Mouse (Mus musculus): ENCODE data around the gene Ino80d. TPM values are rescaled to one million over a fixed set of nuclear protein-coding genes. Genes with fewer than 3 reads are reported as not detected.

The Ino80d gene
- polyA plus RNA-seq, 1 experiment: 2.1 TPM

DNA sequence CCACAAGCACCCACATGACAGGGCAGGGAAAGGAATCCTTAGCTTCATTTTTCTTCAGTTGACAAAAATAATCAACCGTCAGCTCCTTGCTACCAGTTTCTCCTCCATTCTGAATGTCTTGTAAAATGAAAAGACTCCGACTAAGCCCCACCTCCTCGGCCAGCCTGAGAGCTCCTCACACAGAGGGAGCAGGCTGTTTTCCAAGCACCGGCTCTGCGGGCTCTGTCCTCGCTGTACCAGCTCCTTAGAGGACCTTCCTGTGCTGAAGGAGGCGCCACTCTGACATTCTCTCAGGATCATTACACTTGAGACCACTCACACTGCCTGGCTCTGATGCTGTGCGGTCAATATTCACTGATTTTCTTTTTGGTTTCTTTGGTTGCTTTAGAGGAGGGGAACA lies 14.3 kb downstream of the Ino80d start:
- Histone ChIP-seq H3K36me3 (ENCODE audit: control insufficient read depth, insufficient read depth) (peaks cover 53% of the 10 kb centered on the region), H3K27me3 (ENCODE audit: control insufficient read depth, insufficient read depth, insufficient read length) (no peaks in the 10 kb centered on the region)
- TF ChIP-seq MYOD1 (IDR thresholded peaks at IDR 0.05; ENCODE audit: control insufficient read depth, insufficient read length, low read depth): no peak
- no peak for TF ChIP-seq CTCF (IDR thresholded peaks at IDR 0.05; ENCODE audit: control insufficient read depth, insufficient read depth, insufficient read length)
- TF ChIP-seq FOSL1 (IDR thresholded peaks at IDR 0.05; ENCODE audit: insufficient read depth, low read length, poor library complexity, severe bottlenecking): no peak
- TF ChIP-seq MYOG (IDR thresholded peaks at IDR 0.05; ENCODE audit: control insufficient read depth, extremely low read depth, insufficient read length): no peak
- TF ChIP-seq CEBPB (IDR thresholded peaks at IDR 0.05; ENCODE audit: low read depth): no peak
- TF ChIP-seq MAX (IDR thresholded peaks at IDR 0.05): no peak

DNA sequence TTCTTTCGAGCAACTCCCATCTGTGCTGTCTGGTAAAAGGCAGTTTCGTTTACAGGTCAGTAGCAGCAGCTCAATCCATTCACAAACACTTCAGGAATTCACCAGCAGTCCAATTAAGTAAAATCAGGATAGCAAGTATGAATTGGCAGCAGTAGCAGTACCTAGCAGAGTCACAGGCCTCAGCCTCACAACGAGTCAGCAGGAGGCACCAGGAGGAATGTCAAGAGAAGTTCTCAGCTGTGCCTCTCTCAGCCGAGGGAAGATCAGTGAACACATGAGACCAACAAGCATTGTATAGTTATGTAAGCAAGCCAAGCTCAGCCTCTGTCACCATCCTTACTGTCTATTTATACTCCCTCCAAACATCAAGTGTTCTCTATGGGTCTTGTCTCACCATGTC lies 15.6 kb downstream of the Ino80d start:
- H3K36me3 ChIP-seq (ENCODE audit: control insufficient read depth, insufficient read depth): peaks cover 53% of the 10 kb centered on the region

More for the DNA sequence above, 14.3 kb downstream of the Ino80d start:
- Histone ChIP-seq H3K79me3 (ENCODE audit: low read depth) (peaks cover 13% of the 10 kb centered on the region), H3K79me2 (ENCODE audit: control insufficient read depth, insufficient read depth) (peaks cover 60% of the 10 kb centered on the region), H3K4me3 (ENCODE audit: insufficient read depth, poor library complexity, severe bottlenecking) (no peak overlapping the region), H3ac (ENCODE audit: control insufficient read depth, insufficient read length, low read depth) (no peak overlapping the region)

DNA sequence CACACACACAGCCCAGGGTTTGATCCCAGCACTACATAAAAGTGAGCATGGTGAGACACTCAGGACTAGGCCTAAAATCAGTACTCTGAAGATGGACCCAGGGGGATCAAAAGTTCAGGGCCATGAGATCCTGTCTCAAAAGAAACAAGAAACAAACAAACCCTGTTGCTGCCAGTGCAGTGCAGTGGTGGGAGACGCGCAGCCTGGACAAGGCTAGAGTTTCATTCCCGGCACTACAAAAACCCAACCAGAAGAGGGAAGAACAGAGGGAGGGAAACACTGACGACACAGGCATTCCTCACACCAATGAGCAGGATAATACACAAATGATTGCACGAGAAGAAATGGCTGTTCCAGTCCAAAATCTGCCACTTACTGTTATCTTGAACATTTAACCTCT lies 18.4 kb downstream of the Ino80d start:
- no peak overlapping the region for H3K4me3 ChIP-seq (ENCODE audit: insufficient read depth, poor library complexity, severe bottlenecking)
- H3K36me3 ChIP-seq (ENCODE audit: control insufficient read depth, insufficient read depth): peaks cover 49% of the 10 kb centered on the region
- H3K27me3 ChIP-seq (ENCODE audit: control insufficient read depth, insufficient read depth, insufficient read length): no peaks in the 10 kb centered on the region
- no peak overlapping the region for H3ac ChIP-seq (ENCODE audit: control insufficient read depth, insufficient read length, low read depth)
- H3K79me2 ChIP-seq (ENCODE audit: control insufficient read depth, insufficient read depth): peaks cover 57% of the 10 kb centered on the region
- peaks cover 13% of the 10 kb centered on the region for H3K79me3 ChIP-seq (ENCODE audit: low read depth)
- TF ChIP-seq CEBPB (IDR thresholded peaks at IDR 0.05; ENCODE audit: low read depth): no peak
- no peak for TF ChIP-seq MYOG (IDR thresholded peaks at IDR 0.05; ENCODE audit: control insufficient read depth, extremely low read depth, insufficient read length)
- no peak for TF ChIP-seq FOSL1 (IDR thresholded peaks at IDR 0.05; ENCODE audit: insufficient read depth, low read length, poor library complexity, severe bottlenecking)
- no peak for TF ChIP-seq MAX (IDR thresholded peaks at IDR 0.05)
- no peak for TF ChIP-seq USF1 (IDR thresholded peaks at IDR 0.05; ENCODE audit: low read depth)
- no peak for TF ChIP-seq CTCF (IDR thresholded peaks at IDR 0.05; ENCODE audit: control insufficient read depth, insufficient read depth, insufficient read length)
- TF ChIP-seq MYOD1 (IDR thresholded peaks at IDR 0.05; ENCODE audit: control insufficient read depth, insufficient read length, low read depth): no peak

More for the DNA sequence above, 15.6 kb downstream of the Ino80d start:
- Histone ChIP-seq H3K79me2 (ENCODE audit: control insufficient read depth, insufficient read depth) (peaks cover 67% of the 10 kb centered on the region), H3K4me3 (ENCODE audit: insufficient read depth, poor library complexity, severe bottlenecking) (no peak overlapping the region), H3K79me3 (ENCODE audit: low read depth) (peaks cover 14% of the 10 kb centered on the region), H3K27me3 (ENCODE audit: control insufficient read depth, insufficient read depth, insufficient read length) (no peaks in the 10 kb centered on the region), H3ac (ENCODE audit: control insufficient read depth, insufficient read length, low read depth) (no peak overlapping the region)
- no peak for TF ChIP-seq FOSL1 (IDR thresholded peaks at IDR 0.05; ENCODE audit: insufficient read depth, low read length, poor library complexity, severe bottlenecking)
- no peak for TF ChIP-seq CEBPB (IDR thresholded peaks at IDR 0.05; ENCODE audit: low read depth)
- no peak for TF ChIP-seq CTCF (IDR thresholded peaks at IDR 0.05; ENCODE audit: control insufficient read depth, insufficient read depth, insufficient read length)
- no peak for TF ChIP-seq MYOD1 (IDR thresholded peaks at IDR 0.05; ENCODE audit: control insufficient read depth, insufficient read length, low read depth)
- TF ChIP-seq USF1 (IDR thresholded peaks at IDR 0.05; ENCODE audit: low read depth): no peak
- no peak for TF ChIP-seq MAX (IDR thresholded peaks at IDR 0.05)
- no peak for TF ChIP-seq MYOG (IDR thresholded peaks at IDR 0.05; ENCODE audit: control insufficient read depth, extremely low read depth, insufficient read length)

DNA sequence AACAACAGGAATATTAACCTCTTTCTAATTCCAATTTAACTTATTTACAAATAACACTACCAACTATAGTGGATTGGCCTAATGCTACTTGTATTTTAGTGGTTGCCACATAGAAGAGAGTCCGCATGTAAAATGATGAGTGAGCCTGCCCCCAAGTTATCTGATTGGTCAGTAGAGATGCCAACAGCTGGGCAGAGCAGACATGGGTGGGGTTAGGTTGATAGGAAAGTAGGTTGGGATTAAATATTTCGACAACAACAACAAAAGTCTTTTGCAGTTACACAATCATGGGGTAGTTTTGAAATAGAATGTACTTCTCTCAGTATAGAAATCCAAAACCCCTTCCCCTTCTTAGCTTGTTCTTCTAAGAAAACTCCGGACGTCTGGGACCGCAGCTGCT lies 24.7 kb downstream of the Ino80d start:
- Histone ChIP-seq H3ac (ENCODE audit: control insufficient read depth, insufficient read length, low read depth) (no peak overlapping the region), H3K36me3 (ENCODE audit: control insufficient read depth, insufficient read depth) (peaks cover 60% of the 10 kb centered on the region), H3K27me3 (ENCODE audit: control insufficient read depth, insufficient read depth, insufficient read length) (no peaks in the 10 kb centered on the region), H3K4me3 (ENCODE audit: insufficient read depth, poor library complexity, severe bottlenecking) (no peak overlapping the region), H3K79me2 (ENCODE audit: control insufficient read depth, insufficient read depth) (peaks cover 4% of the 10 kb centered on the region), H3K79me3 (ENCODE audit: low read depth) (peaks cover under 1% of the 10 kb centered on the region)
- TF ChIP-seq USF1 (IDR thresholded peaks at IDR 0.05; ENCODE audit: low read depth) (no peak), CEBPB (IDR thresholded peaks at IDR 0.05; ENCODE audit: low read depth) (no peak), FOSL1 (IDR thresholded peaks at IDR 0.05; ENCODE audit: insufficient read depth, low read length, poor library complexity, severe bottlenecking) (no peak), CTCF (IDR thresholded peaks at IDR 0.05; ENCODE audit: control insufficient read depth, insufficient read depth, insufficient read length) (no peak), MYOG (IDR thresholded peaks at IDR 0.05; ENCODE audit: control insufficient read depth, extremely low read depth, insufficient read length) (no peak), MYOD1 (IDR thresholded peaks at IDR 0.05; ENCODE audit: control insufficient read depth, insufficient read length, low read depth) (no peak), MAX (IDR thresholded peaks at IDR 0.05) (no peak)

DNA sequence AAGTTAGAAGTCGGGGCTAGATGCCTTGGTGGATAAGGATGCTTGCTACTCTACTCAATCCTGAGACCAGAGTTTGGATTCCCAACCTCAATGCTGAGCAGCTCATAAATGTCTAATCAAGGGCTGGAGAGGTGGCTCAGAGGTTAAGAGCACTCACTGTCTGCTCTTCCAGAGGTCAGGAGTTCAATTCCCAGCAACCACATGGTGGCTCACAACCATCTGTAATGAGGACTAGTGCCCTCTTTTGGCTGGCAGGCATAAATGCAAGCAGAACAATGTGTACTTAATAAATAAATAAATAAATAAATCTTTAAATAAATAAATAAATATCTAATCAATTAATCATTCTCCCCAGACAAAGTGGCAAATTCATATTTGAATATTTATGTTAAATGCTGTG lies 25.9 kb downstream of the Ino80d start:
- Histone ChIP-seq H3ac (ENCODE audit: control insufficient read depth, insufficient read length, low read depth) (no peak overlapping the region), H3K79me2 (ENCODE audit: control insufficient read depth, insufficient read depth) (peaks cover 3% of the 10 kb centered on the region), H3K36me3 (ENCODE audit: control insufficient read depth, insufficient read depth) (peaks cover 65% of the 10 kb centered on the region), H3K27me3 (ENCODE audit: control insufficient read depth, insufficient read depth, insufficient read length) (no peaks in the 10 kb centered on the region), H3K4me3 (ENCODE audit: insufficient read depth, poor library complexity, severe bottlenecking) (no peak overlapping the region), H3K79me3 (ENCODE audit: low read depth) (peaks cover under 1% of the 10 kb centered on the region)
- TF ChIP-seq CTCF (IDR thresholded peaks at IDR 0.05; ENCODE audit: control insufficient read depth, insufficient read depth, insufficient read length) (no peak), MAX (IDR thresholded peaks at IDR 0.05) (no peak), MYOD1 (IDR thresholded peaks at IDR 0.05; ENCODE audit: control insufficient read depth, insufficient read length, low read depth) (no peak), FOSL1 (IDR thresholded peaks at IDR 0.05; ENCODE audit: insufficient read depth, low read length, poor library complexity, severe bottlenecking) (no peak), USF1 (IDR thresholded peaks at IDR 0.05; ENCODE audit: low read depth) (no peak), MYOG (IDR thresholded peaks at IDR 0.05; ENCODE audit: control insufficient read depth, extremely low read depth, insufficient read length) (no peak), CEBPB (IDR thresholded peaks at IDR 0.05; ENCODE audit: low read depth) (no peak)

DNA sequence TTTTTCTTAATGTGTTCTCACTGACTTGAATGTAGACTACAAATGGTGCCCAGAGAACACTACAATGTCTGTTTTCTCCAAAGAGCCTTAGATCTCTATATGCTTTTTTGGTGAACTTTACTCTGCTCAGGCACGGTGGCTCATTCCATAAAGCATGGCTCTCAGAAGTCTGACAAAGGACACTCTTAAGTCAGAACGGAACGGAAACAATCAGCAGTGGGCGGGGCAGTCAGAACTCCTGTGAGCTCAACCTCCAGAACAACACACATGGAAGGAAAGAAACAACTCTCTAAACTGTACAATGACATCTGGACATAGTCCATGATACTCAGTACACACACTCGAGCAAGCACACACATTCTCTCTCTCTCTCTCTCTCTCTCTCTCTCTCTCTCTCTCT lies 34.2 kb downstream of the Ino80d start:
- Histone ChIP-seq H3K79me3 (ENCODE audit: low read depth) (peaks cover 13% of the 10 kb centered on the region), H3ac (ENCODE audit: control insufficient read depth, insufficient read length, low read depth) (no peak overlapping the region), H3K27me3 (ENCODE audit: control insufficient read depth, insufficient read depth, insufficient read length) (no peaks in the 10 kb centered on the region), H3K4me3 (ENCODE audit: insufficient read depth, poor library complexity, severe bottlenecking) (no peak overlapping the region), H3K79me2 (ENCODE audit: control insufficient read depth, insufficient read depth) (peaks cover 29% of the 10 kb centered on the region), H3K36me3 (ENCODE audit: control insufficient read depth, insufficient read depth) (peaks cover 46% of the 10 kb centered on the region)
- TF ChIP-seq USF1 (IDR thresholded peaks at IDR 0.05; ENCODE audit: low read depth) (no peak), CEBPB (IDR thresholded peaks at IDR 0.05; ENCODE audit: low read depth) (no peak), CTCF (IDR thresholded peaks at IDR 0.05; ENCODE audit: control insufficient read depth, insufficient read depth, insufficient read length) (no peak), MAX (IDR thresholded peaks at IDR 0.05) (no peak)

Data from C2C12 (cell line).